Mouse (Mus musculus) large intestine, adult 2 months (tissue): ENCODE data around the gene Gtpbp8. TPM values are rescaled to one million over a fixed set of nuclear protein-coding genes. Genes with fewer than 3 reads are reported as not detected.

Experiments used
- DNase-seq: peaks from one replicate; pipeline ENCODE4 v3.0.0-alpha.2; 2012; ENCODE audit warnings: low read depth, low spot score
- WGBS: fragments of 180-500 bp; shearing (Covaris S2); methylation state at CpG from one replicate; pipeline ENCODE4 v1.1.7; 2018; 5-methylcytosine and 5-hydroxymethylcytosine counted together
- polyA plus RNA-seq: library from polyadenylated mRNA; depleted of rRNA; stranded (reverse); fragments of >200 nt; gene quantifications from 2 replicates; pipeline ENCODE4 v1.2.3, GENCODE M21; 2012; rRNA removed

The Gtpbp8 gene
- polyA plus RNA-seq, 1 experiment = 4.5 TPM

GRCm38 (mm10) chr16:44692541-44692940, 53.6 kb downstream of the Gtpbp8 start:
- DNase-seq = no peak
- WGBS = 35% methylated on average over 1 of the region's 1 CpGs

- no peak for DNase-seq
- 11% methylated on average over 17 of the region's 17 CpGs for WGBS
These were observed 54.5 kb downstream of the Gtpbp8 start for GRCm38 (mm10) chr16:44691561-44692141.

- no peak for DNase-seq
- WGBS = 32% methylated on average over 2 of the region's 2 CpGs
These were observed 55.1 kb downstream of the Gtpbp8 start for GRCm38 (mm10) chr16:44691066-44691465.

DNA sequence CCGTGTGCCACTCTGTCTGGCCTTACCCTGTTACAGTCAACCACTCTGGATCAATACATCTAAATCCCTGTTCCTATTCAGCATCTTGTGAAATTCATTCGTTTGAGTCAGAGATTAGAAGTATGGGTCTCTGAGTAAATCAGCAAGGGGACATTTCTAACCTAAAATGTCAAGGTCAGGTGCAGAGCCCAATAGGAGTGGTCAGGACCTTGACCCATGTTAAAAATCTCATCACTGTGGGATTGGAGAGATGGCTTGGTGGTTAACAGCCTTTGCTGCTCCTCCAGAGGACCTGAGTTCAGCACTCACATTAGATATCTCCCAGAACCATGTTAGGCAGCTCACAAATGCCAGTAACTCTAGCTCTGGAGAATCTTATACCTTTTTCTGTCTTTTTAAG, 55.7 kb downstream of the Gtpbp8 start:
- WGBS = 41% methylated on average over 2 of the region's 2 CpGs
- no peak for DNase-seq

GRCm38 (mm10) chr16:44688507-44688906, 57.7 kb downstream of the Gtpbp8 start:
- WGBS = 8% methylated on average over 4 of the region's 4 CpGs
- DNase-seq = no peak

DNA sequence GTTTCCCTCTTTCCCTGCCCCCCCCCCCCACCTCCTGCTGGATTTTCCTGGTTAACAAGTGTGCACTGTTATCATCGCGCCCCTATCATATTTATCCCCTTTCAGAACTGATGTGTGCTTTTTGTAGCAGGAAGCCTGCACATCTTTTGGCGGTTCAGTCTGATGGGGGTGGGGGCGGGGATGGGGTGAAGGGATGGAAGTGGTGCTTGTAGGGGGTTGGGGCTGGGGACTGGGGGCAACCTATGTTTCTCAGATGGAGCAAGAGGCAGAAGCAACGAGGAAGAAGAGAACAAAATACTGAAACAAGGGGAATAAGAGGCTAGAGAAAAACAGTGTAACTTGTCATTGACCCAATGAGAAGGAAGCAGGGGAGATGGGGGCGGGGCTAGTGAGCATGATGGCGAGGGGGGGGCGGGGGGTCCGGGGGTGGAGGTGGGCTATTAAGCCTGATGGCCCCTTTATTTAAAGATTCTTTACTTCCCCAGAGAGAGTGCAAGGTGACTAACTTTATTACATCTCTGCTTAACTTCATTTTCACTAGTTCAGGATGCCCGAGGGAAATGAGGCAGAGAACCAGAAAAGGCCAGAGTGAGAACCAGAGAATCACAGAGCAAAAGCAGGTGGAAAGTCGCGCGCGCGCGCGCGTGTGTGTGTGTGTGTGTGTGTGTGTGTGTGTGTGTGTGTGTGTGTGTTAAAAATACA, 58.3 kb downstream of the Gtpbp8 start:
- DNase-seq = no peak
- 14% methylated on average over 18 of the region's 18 CpGs for WGBS

- WGBS = 74% methylated on average over 20 of the region's 20 CpGs
- DNase-seq = no peak
These were observed 59.0 kb downstream of the Gtpbp8 start for GRCm38 (mm10) chr16:44686991-44687718.

Other genes starting within 250 kb of the Gtpbp8 start
- 4.4 and 5.2 TPM in 2 replicates for gene Boc, start 187.5 kb downstream of the Gtpbp8 start, polyA plus RNA-seq
- gene Nepro, start 22.1 kb downstream of the Gtpbp8 start, polyA plus RNA-seq = 2.5 and 3.6 TPM in 2 replicates
- gene Cd200r1, start 19.4 kb upstream of the Gtpbp8 start, polyA plus RNA-seq = 0.78 and 1.2 TPM in 2 replicates
- gene Cd200r4, start 65.4 kb upstream of the Gtpbp8 start, polyA plus RNA-seq = 1.2 and 2.1 TPM in 2 replicates
- 0.38 and 0.41 TPM in 2 replicates for gene Cd200r2, start 120.7 kb upstream of the Gtpbp8 start, polyA plus RNA-seq
- gene Cd200r3, start 197.3 kb upstream of the Gtpbp8 start, polyA plus RNA-seq = 0.09 TPM in 1 of 2 replicates, not detected in the other